Mouse (Mus musculus): ENCODE results near the gene Usp18. TPM values are rescaled to one million over a fixed set of nuclear protein-coding genes. Genes with fewer than 3 reads are reported as not detected.

Usp18 gene
- polyA plus RNA-seq, 1 experiment from 2014 or later, result 3.3 TPM

- H3K4me1 ChIP-seq (ENCODE audit: insufficient read depth), result no peaks in the 10 kb centered on the region
- no peak overlapping the region for H3K4me2 ChIP-seq
- H3K27me3 ChIP-seq (ENCODE audit: insufficient read depth, low read length), result peaks cover 11% of the 10 kb centered on the region; the same call in 1 of the 2 replicates
- no peak for TF ChIP-seq CTCF (IDR thresholded peaks at IDR 0.05; ENCODE audit: low read depth)
- H3K9me3 ChIP-seq (ENCODE audit: low read depth, low read length), result no peaks in the 10 kb centered on the region
- WGBS, result 79% methylated on average over 2 of the region's 2 CpGs
- no peak overlapping the region for H3K4me3 ChIP-seq (ENCODE audit: low read depth, low read length)
- no peak for DNase-seq
- ATAC-seq (ENCODE audit: insufficient read depth), result no peak
- no peaks in the 10 kb centered on the region for H3K36me3 ChIP-seq (ENCODE audit: insufficient read depth)
- H3K27ac ChIP-seq (ENCODE audit: low read depth), result no peak overlapping the region
- H3K9ac ChIP-seq, result no peak overlapping the region
These were observed 3.9 kb upstream of the Usp18 start for GRCm38 (mm10) chr6:121241780-121242179.

GRCm38 (mm10) chr6:121243161-121243560 is 2.5 kb upstream of the Usp18 start:
- DNase-seq (peak; percentile 25), ATAC-seq (ENCODE audit: insufficient read depth) (no peak)
- Histone ChIP-seq H3K4me1 (ENCODE audit: insufficient read depth) (no peaks in the 10 kb centered on the region), H3K4me2 (no peak overlapping the region), H3K27me3 (ENCODE audit: insufficient read depth, low read length) (peaks cover 11% of the 10 kb centered on the region; the same call in 1 of the 2 replicates), H3K9me3 (ENCODE audit: low read depth, low read length) (no peaks in the 10 kb centered on the region), H3K9ac (no peak overlapping the region), H3K4me3 (ENCODE audit: low read depth, low read length) (no peak overlapping the region), H3K27ac (ENCODE audit: low read depth) (no peak overlapping the region), H3K36me3 (ENCODE audit: insufficient read depth) (no peaks in the 10 kb centered on the region)
- 20% methylated on average over 10 of the region's 10 CpGs for WGBS
- no peak for TF ChIP-seq CTCF (IDR thresholded peaks at IDR 0.05; ENCODE audit: low read depth)

GRCm38 (mm10) chr6:121246037-121246361 is 293 bp downstream of the Usp18 start:
- H3K9me3 ChIP-seq (ENCODE audit: low read depth, low read length), result no peaks in the 10 kb centered on the region
- H3K36me3 ChIP-seq (ENCODE audit: insufficient read depth), result no peaks in the 10 kb centered on the region
- H3K27ac ChIP-seq (ENCODE audit: low read depth), result no peak overlapping the region
- no peaks in the 10 kb centered on the region for H3K4me1 ChIP-seq (ENCODE audit: insufficient read depth)
- peak overlapping the region; percentile 58 for H3K9ac ChIP-seq
- WGBS, result 3% methylated on average over 4 of the region's 4 CpGs
- H3K27me3 ChIP-seq (ENCODE audit: insufficient read depth, low read length), result peaks cover 11% of the 10 kb centered on the region; the same call in 1 of the 2 replicates
- H3K4me3 ChIP-seq (ENCODE audit: low read depth, low read length), result peak overlapping the region; percentile 60
- TF ChIP-seq CTCF (IDR thresholded peaks at IDR 0.05; ENCODE audit: low read depth), result no peak
- DNase-seq (no peak), ATAC-seq (ENCODE audit: insufficient read depth) (peak; percentile 47; the same call in 1 of the 2 replicates)
- H3K4me2 ChIP-seq, result peak overlapping the region; percentile 69

GRCm38 (mm10) chr6:121250406-121250805 is 4.7 kb downstream of the Usp18 start:
- no peak overlapping the region for H3K9ac ChIP-seq
- 66% methylated on average over 1 of the region's 1 CpGs for WGBS
- H3K4me2 ChIP-seq, result no peak overlapping the region
- no peak for TF ChIP-seq CTCF (IDR thresholded peaks at IDR 0.05; ENCODE audit: low read depth)
- ATAC-seq (ENCODE audit: insufficient read depth), result no peak
- no peaks in the 10 kb centered on the region for H3K4me1 ChIP-seq (ENCODE audit: insufficient read depth)
- no peaks in the 10 kb centered on the region for H3K27me3 ChIP-seq (ENCODE audit: insufficient read depth, low read length)
- DNase-seq, result no peak
- H3K27ac ChIP-seq (ENCODE audit: low read depth), result no peak overlapping the region
- H3K36me3 ChIP-seq (ENCODE audit: insufficient read depth), result no peaks in the 10 kb centered on the region
- no peaks in the 10 kb centered on the region for H3K9me3 ChIP-seq (ENCODE audit: low read depth, low read length)
- H3K4me3 ChIP-seq (ENCODE audit: low read depth, low read length), result no peak overlapping the region

- no peak for ATAC-seq (ENCODE audit: insufficient read depth)
- H3K9me3 ChIP-seq (ENCODE audit: low read depth, low read length), result no peaks in the 10 kb centered on the region
- H3K27ac ChIP-seq (ENCODE audit: low read depth), result no peak overlapping the region
- DNase-seq, result no peak
- H3K4me3 ChIP-seq (ENCODE audit: low read depth, low read length), result no peak overlapping the region
- no peaks in the 10 kb centered on the region for H3K36me3 ChIP-seq (ENCODE audit: insufficient read depth)
- 61% methylated on average over 5 of the region's 5 CpGs for WGBS
- H3K9ac ChIP-seq, result no peak overlapping the region
- TF ChIP-seq CTCF (IDR thresholded peaks at IDR 0.05; ENCODE audit: low read depth), result no peak
- H3K27me3 ChIP-seq (ENCODE audit: insufficient read depth, low read length), result no peaks in the 10 kb centered on the region
- no peaks in the 10 kb centered on the region for H3K4me1 ChIP-seq (ENCODE audit: insufficient read depth)
- H3K4me2 ChIP-seq, result no peak overlapping the region
These were observed 5.5 kb downstream of the Usp18 start for GRCm38 (mm10) chr6:121251256-121251655.

- ATAC-seq (ENCODE audit: insufficient read depth), result peak; percentile 47; the same call in 1 of the 2 replicates
- peaks cover 5% of the 10 kb centered on the region; the same call in 1 of the 2 replicates for H3K9me3 ChIP-seq (ENCODE audit: low read depth, low read length)
- no peaks in the 10 kb centered on the region for H3K36me3 ChIP-seq (ENCODE audit: insufficient read depth)
- H3K4me2 ChIP-seq, result no peak overlapping the region
- H3K4me1 ChIP-seq (ENCODE audit: insufficient read depth), result no peaks in the 10 kb centered on the region
- peak; percentile 89 for DNase-seq
- H3K27ac ChIP-seq (ENCODE audit: low read depth), result no peak overlapping the region
- WGBS, result 29% methylated on average over 9 of the region's 9 CpGs
- TF ChIP-seq CTCF (IDR thresholded peaks at IDR 0.05; ENCODE audit: low read depth), result peak; percentile 86
- H3K4me3 ChIP-seq (ENCODE audit: low read depth, low read length), result no peak overlapping the region
- no peaks in the 10 kb centered on the region for H3K27me3 ChIP-seq (ENCODE audit: insufficient read depth, low read length)
- H3K9ac ChIP-seq, result no peak overlapping the region
These were observed 14.8 kb downstream of the Usp18 start for GRCm38 (mm10) chr6:121260548-121260947.

GRCm38 (mm10) chr6:121261233-121261632 is 15.5 kb downstream of the Usp18 start:
- no peak overlapping the region for H3K4me2 ChIP-seq
- WGBS, result 59% methylated on average over 8 of the region's 8 CpGs
- no peaks in the 10 kb centered on the region for H3K36me3 ChIP-seq (ENCODE audit: insufficient read depth)
- TF ChIP-seq CTCF (IDR thresholded peaks at IDR 0.05; ENCODE audit: low read depth), result no peak
- H3K27ac ChIP-seq (ENCODE audit: low read depth), result no peak overlapping the region
- H3K9ac ChIP-seq, result no peak overlapping the region
- no peak overlapping the region for H3K4me3 ChIP-seq (ENCODE audit: low read depth, low read length)
- no peaks in the 10 kb centered on the region for H3K4me1 ChIP-seq (ENCODE audit: insufficient read depth)
- peaks cover 10% of the 10 kb centered on the region; the same call in 1 of the 2 replicates for H3K9me3 ChIP-seq (ENCODE audit: low read depth, low read length)
- DNase-seq (no peak), ATAC-seq (ENCODE audit: insufficient read depth) (no peak)
- no peaks in the 10 kb centered on the region for H3K27me3 ChIP-seq (ENCODE audit: insufficient read depth, low read length)

GRCm38 (mm10) chr6:121262004-121262403 is 16.3 kb downstream of the Usp18 start:
- no peak for TF ChIP-seq CTCF (IDR thresholded peaks at IDR 0.05; ENCODE audit: low read depth)
- Histone ChIP-seq H3K9me3 (ENCODE audit: low read depth, low read length) (peaks cover 10% of the 10 kb centered on the region; the same call in 1 of the 2 replicates), H3K9ac (no peak overlapping the region), H3K27me3 (ENCODE audit: insufficient read depth, low read length) (no peaks in the 10 kb centered on the region), H3K27ac (ENCODE audit: low read depth) (no peak overlapping the region), H3K4me2 (no peak overlapping the region), H3K36me3 (ENCODE audit: insufficient read depth) (no peaks in the 10 kb centered on the region), H3K4me3 (ENCODE audit: low read depth, low read length) (no peak overlapping the region), H3K4me1 (ENCODE audit: insufficient read depth) (no peaks in the 10 kb centered on the region)
- 82% methylated on average over 10 of the region's 10 CpGs for WGBS
- DNase-seq, result no peak
- no peak for ATAC-seq (ENCODE audit: insufficient read depth)
